In the genomic region with DNA sequence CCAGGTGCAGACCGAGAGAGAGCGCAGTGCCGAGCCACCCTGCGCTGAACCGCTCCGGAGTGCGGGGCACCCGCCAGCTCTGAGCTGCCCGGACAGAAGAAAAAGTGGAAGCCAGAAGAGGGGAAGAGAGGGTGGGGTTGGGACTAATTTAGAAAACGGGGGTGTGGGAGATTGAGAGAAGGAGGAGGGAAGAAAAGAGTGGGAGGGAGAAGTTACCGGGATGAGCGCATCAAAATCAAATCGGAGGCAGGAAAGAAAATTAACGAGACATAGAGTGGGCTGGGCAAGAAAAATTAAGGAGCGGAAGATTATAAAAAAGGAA, we compare ENCODE assay signal across 9 mouse cellular contexts. TPM values are rescaled to one million over a fixed set of nuclear protein-coding genes. Genes with fewer than 3 reads are reported as not detected.
DNase-seq lines count a peak whose midpoint lies in the region; ATAC-seq and TF ChIP-seq lines count a peak whose summit lies in the region.
"Had no signal": no experiment of that assay in that cellular context is flagged by ENCODE, and none has a peak within 500 bp of the region (broad histone marks: within the 10 kb centered on the region; RNA-seq: fewer than 3 reads in every experiment).

No protein-coding gene starts in this region.

- no peak overlapping the region for H3K27ac ChIP-seq in liver, embryonic 11.5 days (ENCODE audit: low read depth, low read length)
- H3K27ac ChIP-seq in forebrain, embryonic 11.5 days (ENCODE audit: low read depth, low read length) = peak overlapping the region; percentile 37; the same call in 1 of the 2 replicates
- peak overlapping the region; percentile 42; the same call in 1 of the 2 replicates for H3K27ac ChIP-seq in limb, embryonic 11.5 days (replicated peaks; ENCODE audit: low read depth, low read length)
- no peak overlapping the region for H3K27ac ChIP-seq in small intestine, adult 2 months (ENCODE audit: insufficient read depth, low read depth, low read length)

- peak overlapping the region; percentile 35 for H3K4me3 ChIP-seq in liver, embryonic 11.5 days (ENCODE audit: low read depth, low read length)
- peak overlapping the region; percentile 20 for H3K4me3 ChIP-seq in forebrain, embryonic 11.5 days (ENCODE audit: low read depth, low read length)
- peak overlapping the region; percentile 28 for H3K4me3 ChIP-seq in limb, embryonic 11.5 days (ENCODE audit: low read depth, low read length)
- H3K4me3 ChIP-seq in small intestine, adult 2 months (ENCODE audit: low read depth, low read length) = 0 out of 2 replicates have a peak overlapping the region, but pooled peaks have one; percentile 19

- WGBS in liver, embryonic 11.5 days = 2% methylated on average over 15 of the region's 15 CpGs
- WGBS in forebrain, embryonic 11.5 days = under 1% methylated on average over 15 of the region's 15 CpGs
- under 1% methylated on average over 15 of the region's 15 CpGs for WGBS in limb, embryonic 11.5 days
- 4% methylated on average over 15 of the region's 15 CpGs for WGBS in small intestine, adult 2 months

- DNase-seq in liver, embryonic 11.5 days (ENCODE audit: low spot score) = no peak
- no peak for DNase-seq in liver
- no peak for DNase-seq in forebrain, embryonic 11.5 days (ENCODE audit: low spot score)
- no peak for DNase-seq in limb, embryonic 11.5 days (ENCODE audit: low spot score)
- no peak for DNase-seq in yolk sac, embryonic 10.5 days (ENCODE audit: low spot score)
- DNase-seq in embryo, embryonic 10 days (ENCODE audit: low spot score) = no peak
- DNase-seq: thymus, postnatal 25 days had no signal

- H3K27me3 ChIP-seq in liver, embryonic 11.5 days (replicated peaks; ENCODE audit: control insufficient read depth, insufficient read depth, low read length) = peaks cover 83% of the 10 kb centered on the region
- H3K27me3 ChIP-seq in forebrain, embryonic 11.5 days (ENCODE audit: control insufficient read depth, insufficient read depth, low read length) = peaks cover 92% of the 10 kb centered on the region
- H3K27me3 ChIP-seq in limb, embryonic 11.5 days (ENCODE audit: control insufficient read depth, insufficient read depth, low read length) = peaks cover 36% of the 10 kb centered on the region
- peaks cover 35% of the 10 kb centered on the region for H3K27me3 ChIP-seq in small intestine, adult 2 months (ENCODE audit: control insufficient read depth, insufficient read depth, low read length)

- ATAC-seq in liver, embryonic 11.5 days (replicated peaks; ENCODE audit: low FRiP score) = no peak
- 0 out of 2 replicates have a peak, but pooled peaks have one; percentile 49 for ATAC-seq in forebrain, embryonic 11.5 days (replicated peaks; ENCODE audit: low FRiP score)
- ATAC-seq in limb, embryonic 11.5 days (ENCODE audit: insufficient number of reproducible peaks, low FRiP score, low TSS enrichment, low read depth) = no peak
- no peak for ATAC-seq in activated CD4-positive, CD25-positive, alpha-beta regulatory T cell, adult 4 months

- no peaks in the 10 kb centered on the region for H3K36me3 ChIP-seq in liver, embryonic 11.5 days (ENCODE audit: control insufficient read depth, insufficient read depth, low read length)
- no peaks in the 10 kb centered on the region for H3K36me3 ChIP-seq in forebrain, embryonic 11.5 days (ENCODE audit: control insufficient read depth, insufficient read depth, low read length)
- H3K36me3 ChIP-seq in limb, embryonic 11.5 days (ENCODE audit: control insufficient read depth, insufficient read depth, low read length) = no peaks in the 10 kb centered on the region
- no peaks in the 10 kb centered on the region for H3K36me3 ChIP-seq in small intestine, adult 2 months (ENCODE audit: control insufficient read depth, insufficient read depth, low read length)

- H3K9me3 ChIP-seq in liver, embryonic 11.5 days (ENCODE audit: control insufficient read depth, low read length) = no peaks in the 10 kb centered on the region
- no peaks in the 10 kb centered on the region for H3K9me3 ChIP-seq in forebrain, embryonic 11.5 days (ENCODE audit: control insufficient read depth, low read length)
- no peaks in the 10 kb centered on the region for H3K9me3 ChIP-seq in limb, embryonic 11.5 days (ENCODE audit: control insufficient read depth, low read length)

- TF ChIP-seq POLR2A in small intestine, adult 2 months (IDR thresholded peaks at IDR 0.05; ENCODE audit: low read depth, low read length) = no peak

- no peak overlapping the region for H3K9ac ChIP-seq in liver, embryonic 11.5 days (ENCODE audit: low read depth, low read length)
- H3K9ac ChIP-seq in forebrain, embryonic 11.5 days (ENCODE audit: low read length) = peak overlapping the region; percentile 12; the same call in 1 of the 2 replicates
- peak overlapping the region; percentile 41; the same call in 1 of the 2 replicates for H3K9ac ChIP-seq in limb, embryonic 11.5 days (ENCODE audit: low read length)

- 0 out of 2 replicates have a peak, but pooled peaks cover 4% of the 10 kb centered on the region for H3K4me1 ChIP-seq in liver, embryonic 11.5 days (replicated peaks; ENCODE audit: control insufficient read depth, insufficient read depth, low read length)
- H3K4me1 ChIP-seq in forebrain, embryonic 11.5 days (replicated peaks; ENCODE audit: control insufficient read depth, insufficient read depth, low read length) = peaks cover 21% of the 10 kb centered on the region
- H3K4me1 ChIP-seq in limb, embryonic 11.5 days (ENCODE audit: control insufficient read depth, insufficient read depth, low read length) = peaks cover 24% of the 10 kb centered on the region
- no peaks in the 10 kb centered on the region for H3K4me1 ChIP-seq in small intestine, adult 2 months (ENCODE audit: control insufficient read depth, insufficient read depth, insufficient read length, low read length)

- no peak for TF ChIP-seq CTCF in small intestine, adult 2 months (IDR thresholded peaks at IDR 0.05; ENCODE audit: extremely low read depth, insufficient read length, insufficient replicate concordance, low read depth, low read length)

- peak overlapping the region; percentile 59 for H3K4me2 ChIP-seq in liver, embryonic 11.5 days
- peak overlapping the region; percentile 48 for H3K4me2 ChIP-seq in forebrain, embryonic 11.5 days (ENCODE audit: low read depth, low read length, severe bottlenecking)
- peak overlapping the region; percentile 84 for H3K4me2 ChIP-seq in limb, embryonic 11.5 days (ENCODE audit: low read depth, severe bottlenecking)

RNA-seq across cellular contexts. Expression of gene Msx2, which starts 10.3 kb away (rescaled TPM):
- polyA plus RNA-seq in liver, embryonic 11.5 days (2014; fragmentation: Nextera tagmentation; extraction: Ambion mirVana) = 2.4 and 3.1 TPM in 2 replicates
- 33.0 and 36.6 TPM in 2 replicates for polyA plus RNA-seq in forebrain, embryonic 11.5 days (2014; fragmentation: Nextera tagmentation; extraction: Ambion mirVana)
- 35.6 and 40.3 TPM in 2 replicates for polyA plus RNA-seq in limb, embryonic 11.5 days (2014; fragmentation: Nextera tagmentation; extraction: Ambion mirVana)
- polyA plus RNA-seq in small intestine, adult 2 months (2012; rRNA removed) = 0.11 TPM in 1 of 2 replicates, not detected in the other
- polyA plus RNA-seq in activated CD4-positive, CD25-positive, alpha-beta regulatory T cell, adult 4 months (2017; shearing (Covaris generic)) = not detected

Comparison
In these comparisons a context has a peak if more than half of its experiments do, and no peak if none do; other contexts are left out.
1. H3K27ac ChIP-seq: peak in forebrain, embryonic 11.5 days (single experiment) and limb, embryonic 11.5 days (single experiment); none in liver, embryonic 11.5 days (single experiment) and small intestine, adult 2 months (single experiment).
2. Peak in every context shown above with its lines, with median percentiles within 50 percentile points of each other: H3K4me2 ChIP-seq and H3K4me3 ChIP-seq.